Mouse (Mus musculus) midbrain, embryonic 15.5 days (tissue): ENCODE data around the gene Jag1. TPM values are rescaled to one million over a fixed set of nuclear protein-coding genes. Genes with fewer than 3 reads are reported as not detected.

Experiments
- ATAC-seq: fragments of 200-750 bp; cut with Nextera tagmentation; replicated peaks from 2 replicates; pipeline ENCODE4 v1.8.0; 2017; ENCODE audit warnings: moderate TSS enrichment
- H3K27ac ChIP-seq: fragments of 300-500 bp; sonication (generic); 2 replicates; pipeline ENCODE4 v1.5.1; 2015; ENCODE audit warnings: mild to moderate bottlenecking, inconsistent platforms
- H3K27me3 ChIP-seq: fragments of 300-500 bp; sonication (generic); replicated peaks from 2 replicates; pipeline ENCODE4 v1.6.1; 2015; ENCODE audit warnings: inconsistent platforms
- H3K36me3 ChIP-seq: fragments of 300-500 bp; sonication (generic); replicated peaks from 2 replicates; pipeline ENCODE4 v1.6.1; 2015; ENCODE audit warnings: inconsistent platforms
- H3K4me1 ChIP-seq: fragments of 300-500 bp; sonication (generic); 2 replicates; pipeline ENCODE4 v1.6.1; 2015; ENCODE audit warnings: inconsistent platforms
- H3K4me2 ChIP-seq: fragments of 300-500 bp; sonication (generic); 2 replicates; pipeline ENCODE4 v1.6.1; 2015; ENCODE audit warnings: inconsistent platforms, mild to moderate bottlenecking, moderate library complexity
- H3K4me3 ChIP-seq: fragments of 300-500 bp; sonication (generic); 2 replicates; pipeline ENCODE4 v1.5.1; 2015; ENCODE audit warnings: mild to moderate bottlenecking, inconsistent platforms
- H3K9ac ChIP-seq: fragments of 300-500 bp; sonication (generic); 2 replicates; pipeline ENCODE4 v1.6.1; 2015; ENCODE audit warnings: mild to moderate bottlenecking, inconsistent platforms
- H3K9me3 ChIP-seq: fragments of 300-500 bp; sonication (generic); 2 replicates; pipeline ENCODE4 v1.6.1; 2016; ENCODE audit warnings: inconsistent platforms
- WGBS: fragments of 180-500 bp; shearing (Covaris S2); methylation state at CpG from one replicate; pipeline ENCODE4 v1.1.7; 2015; ENCODE audit warnings: mixed read lengths; 5-methylcytosine and 5-hydroxymethylcytosine counted together
- polyA plus RNA-seq: library from polyadenylated mRNA; unstranded; fragments of >200 nt; fragmentation: Nextera tagmentation; extraction: Ambion mirVana; gene quantifications from 2 replicates; pipeline ENCODE4 v1.2.1, GENCODE M21; 2015

The Jag1 gene
- polyA plus RNA-seq, 1 experiment from 2014 or later, result 11.7 TPM

- Histone ChIP-seq H3K4me1 (peaks cover 18% of the 10 kb centered on the region), H3K27ac (no peak overlapping the region), H3K4me3 (no peak overlapping the region), H3K9me3 (no peaks in the 10 kb centered on the region), H3K4me2 (no peak overlapping the region), H3K36me3 (no peaks in the 10 kb centered on the region), H3K9ac (no peak overlapping the region), H3K27me3 (no peaks in the 10 kb centered on the region)
- ATAC-seq, result no peak
- WGBS, result 6% methylated on average over 5 of the region's 5 CpGs
Measured at GRCm38 (mm10) chr2:137096981-137097460, 19.4 kb downstream of the Jag1 start.

GRCm38 (mm10) chr2:137094301-137094700, 22.1 kb downstream of the Jag1 start:
- Histone ChIP-seq H3K9ac (no peak overlapping the region), H3K4me2 (no peak overlapping the region), H3K9me3 (no peaks in the 10 kb centered on the region), H3K4me3 (no peak overlapping the region), H3K36me3 (no peaks in the 10 kb centered on the region), H3K27ac (no peak overlapping the region), H3K27me3 (no peaks in the 10 kb centered on the region), H3K4me1 (peaks cover 16% of the 10 kb centered on the region)
- ATAC-seq, result no peak
- WGBS, result 33% methylated on average over 8 of the region's 8 CpGs

- 22% methylated on average over 7 of the region's 7 CpGs for WGBS
- no peak overlapping the region for H3K9ac ChIP-seq
- no peaks in the 10 kb centered on the region for H3K27me3 ChIP-seq
- H3K4me2 ChIP-seq, result no peak overlapping the region
- H3K4me3 ChIP-seq, result no peak overlapping the region
- no peak overlapping the region for H3K27ac ChIP-seq
- no peak for ATAC-seq
- peaks cover 10% of the 10 kb centered on the region; the same call in 1 of the 2 replicates for H3K4me1 ChIP-seq
- H3K36me3 ChIP-seq, result no peaks in the 10 kb centered on the region
- H3K9me3 ChIP-seq, result no peaks in the 10 kb centered on the region
Measured at GRCm38 (mm10) chr2:137093298-137093630, 23.2 kb downstream of the Jag1 start.

- 19% methylated on average over 10 of the region's 10 CpGs for WGBS
- Histone ChIP-seq H3K4me3 (no peak overlapping the region), H3K9ac (no peak overlapping the region), H3K27me3 (no peaks in the 10 kb centered on the region), H3K27ac (no peak overlapping the region), H3K9me3 (no peaks in the 10 kb centered on the region), H3K4me1 (peaks cover 10% of the 10 kb centered on the region; the same call in 1 of the 2 replicates), H3K4me2 (no peak overlapping the region), H3K36me3 (no peaks in the 10 kb centered on the region)
- no peak; the same call in 1 of the 2 replicates for ATAC-seq
Measured at GRCm38 (mm10) chr2:137092523-137093297, 23.7 kb downstream of the Jag1 start.

GRCm38 (mm10) chr2:137091766-137092522, 24.5 kb downstream of the Jag1 start:
- Histone ChIP-seq H3K4me3 (no peak overlapping the region), H3K4me1 (peaks cover 10% of the 10 kb centered on the region; the same call in 1 of the 2 replicates), H3K9ac (no peak overlapping the region), H3K9me3 (no peaks in the 10 kb centered on the region), H3K27me3 (no peaks in the 10 kb centered on the region), H3K27ac (no peak overlapping the region), H3K36me3 (no peaks in the 10 kb centered on the region), H3K4me2 (no peak overlapping the region)
- WGBS, result 56% methylated on average over 11 of the region's 11 CpGs
- no peak for ATAC-seq

- H3K9ac ChIP-seq, result no peak overlapping the region
- H3K36me3 ChIP-seq, result no peaks in the 10 kb centered on the region; the same call in 1 of the 2 replicates
- ATAC-seq, result peak; percentile 19; the same call in 1 of the 2 replicates
- H3K4me1 ChIP-seq, result peaks cover 5% of the 10 kb centered on the region; the same call in 1 of the 2 replicates
- no peak overlapping the region for H3K4me2 ChIP-seq
- H3K9me3 ChIP-seq, result no peaks in the 10 kb centered on the region
- no peak overlapping the region for H3K4me3 ChIP-seq
- H3K27me3 ChIP-seq, result no peaks in the 10 kb centered on the region
- H3K27ac ChIP-seq, result no peak overlapping the region
- WGBS, result 80% methylated on average over 6 of the region's 6 CpGs
Measured at GRCm38 (mm10) chr2:137087705-137088104, 28.7 kb downstream of the Jag1 start.

- no peaks in the 10 kb centered on the region for H3K27me3 ChIP-seq
- 51% methylated on average over 14 of the region's 14 CpGs for WGBS
- H3K4me2 ChIP-seq, result no peak overlapping the region
- H3K36me3 ChIP-seq, result no peaks in the 10 kb centered on the region; the same call in 1 of the 2 replicates
- H3K4me3 ChIP-seq, result no peak overlapping the region
- no peaks in the 10 kb centered on the region; the same call in 1 of the 2 replicates for H3K4me1 ChIP-seq
- no peak overlapping the region for H3K9ac ChIP-seq
- no peaks in the 10 kb centered on the region for H3K9me3 ChIP-seq
- no peak overlapping the region for H3K27ac ChIP-seq
- ATAC-seq, result no peak
Measured at GRCm38 (mm10) chr2:137086621-137087395, 29.6 kb downstream of the Jag1 start.

- peaks cover 3% of the 10 kb centered on the region; the same call in 1 of the 2 replicates for H3K4me1 ChIP-seq
- H3K9ac ChIP-seq, result no peak overlapping the region
- ATAC-seq, result no peak
- H3K36me3 ChIP-seq, result no peaks in the 10 kb centered on the region; the same call in 1 of the 2 replicates
- no peaks in the 10 kb centered on the region for H3K27me3 ChIP-seq
- H3K4me3 ChIP-seq, result no peak overlapping the region
- H3K27ac ChIP-seq, result no peak overlapping the region
- no peak overlapping the region for H3K4me2 ChIP-seq
- H3K9me3 ChIP-seq, result no peaks in the 10 kb centered on the region
- 80% methylated on average over 8 of the region's 8 CpGs for WGBS
Measured at GRCm38 (mm10) chr2:137085257-137085656, 31.2 kb downstream of the Jag1 start.

- Histone ChIP-seq H3K4me2 (no peak overlapping the region), H3K27ac (no peak overlapping the region), H3K27me3 (no peaks in the 10 kb centered on the region), H3K9ac (no peak overlapping the region), H3K9me3 (no peaks in the 10 kb centered on the region), H3K36me3 (no peaks in the 10 kb centered on the region; the same call in 1 of the 2 replicates), H3K4me1 (peaks cover 3% of the 10 kb centered on the region; the same call in 1 of the 2 replicates), H3K4me3 (no peak overlapping the region)
- 83% methylated on average over 24 of the region's 24 CpGs for WGBS
- ATAC-seq, result 0 out of 2 replicates have a peak, but pooled peaks have one; percentile 24
Measured at GRCm38 (mm10) chr2:137082896-137083620, 33.4 kb downstream of the Jag1 start.

GRCm38 (mm10) chr2:137081001-137081400, 35.4 kb downstream of the Jag1 start:
- ATAC-seq, result no peak
- H3K4me3 ChIP-seq, result no peak overlapping the region
- WGBS, result 81% methylated on average over 7 of the region's 7 CpGs

GRCm38 (mm10) chr2:137080468-137080867, 36.0 kb downstream of the Jag1 start:
- no peaks in the 10 kb centered on the region; the same call in 1 of the 2 replicates for H3K36me3 ChIP-seq
- no peak overlapping the region for H3K4me3 ChIP-seq
- H3K4me2 ChIP-seq, result no peak overlapping the region
- H3K27me3 ChIP-seq, result no peaks in the 10 kb centered on the region
- H3K9ac ChIP-seq, result no peak overlapping the region
- H3K27ac ChIP-seq, result no peak overlapping the region
- H3K4me1 ChIP-seq, result 0 out of 2 replicates have a peak, but pooled peaks cover 3% of the 10 kb centered on the region
- 86% methylated on average over 6 of the region's 6 CpGs for WGBS
- ATAC-seq, result no peak
- no peaks in the 10 kb centered on the region for H3K9me3 ChIP-seq

More at GRCm38 (mm10) chr2:137081001-137081400, 35.4 kb downstream of the Jag1 start:
- Histone ChIP-seq H3K36me3 (no peaks in the 10 kb centered on the region; the same call in 1 of the 2 replicates), H3K27ac (no peak overlapping the region), H3K27me3 (no peaks in the 10 kb centered on the region), H3K9me3 (no peaks in the 10 kb centered on the region), H3K9ac (no peak overlapping the region), H3K4me1 (0 out of 2 replicates have a peak, but pooled peaks cover 3% of the 10 kb centered on the region), H3K4me2 (no peak overlapping the region)
